Mouse (Mus musculus) kidney, adult 2 months (tissue): ENCODE measurements around the gene Acad9.

ENCODE experiments used
- CTCF ChIP-seq: fragments of 200-500 bp; conservative IDR thresholded peaks from 2 replicates; pipeline ENCODE4 v1.5.1; 2011; ENCODE audit warnings: low read depth, mild to moderate bottlenecking, control low read depth, low read length, moderate library complexity, mixed read lengths; ENCODE audit not compliant: insufficient read depth, insufficient read length
- POLR2A ChIP-seq: fragments of 200-500 bp; IDR thresholded peaks from one replicate; pipeline ENCODE4 v1.6.1; 2011; ENCODE audit warnings: low read depth, low read length, control low read depth

GRCm38 (mm10) chr3:36065166-36065565, 613 bp upstream of the Acad9 start:
- no peak for TF ChIP-seq CTCF
- TF ChIP-seq POLR2A, result no peak
